Mouse (Mus musculus) forebrain, embryonic 16.5 days (tissue): Measurements from ENCODE around the gene G3bp2. TPM values are rescaled to one million over a fixed set of nuclear protein-coding genes. Genes with fewer than 3 reads are reported as not detected.

Experiments used
- ATAC-seq: fragments of 200-750 bp; cut with Nextera tagmentation; 2 replicates; pipeline ENCODE4 v1.8.0; 2017; ENCODE audit warnings: mild to moderate bottlenecking, moderate library complexity
- H3K27ac ChIP-seq: fragments of 300-500 bp; sonication (generic); 2 replicates; pipeline ENCODE4 v1.5.1; 2014; ENCODE audit warnings: low read length, control low read depth
- H3K27me3 ChIP-seq: fragments of 300-500 bp; sonication (generic); replicated peaks from 2 replicates; pipeline ENCODE4 v1.6.1; 2014; ENCODE audit warnings: low read length; ENCODE audit not compliant: control insufficient read depth, insufficient read depth
- H3K36me3 ChIP-seq: fragments of 300-500 bp; sonication (generic); 2 replicates; pipeline ENCODE4 v1.6.1; 2014; ENCODE audit not compliant: control insufficient read depth, insufficient read depth
- H3K4me1 ChIP-seq: fragments of 300-500 bp; sonication (generic); replicated peaks from 2 replicates; pipeline ENCODE4 v1.6.1; 2014; ENCODE audit warnings: low read length; ENCODE audit not compliant: control insufficient read depth, insufficient read depth
- H3K4me2 ChIP-seq: fragments of 300-500 bp; sonication (generic); 2 replicates; pipeline ENCODE4 v1.6.1; 2014; ENCODE audit warnings: mild to moderate bottlenecking, low read length, control low read depth
- H3K4me3 ChIP-seq: fragments of 300-500 bp; sonication (generic); replicated peaks from 2 replicates; pipeline ENCODE4 v1.5.1; 2014; ENCODE audit warnings: mild to moderate bottlenecking, low read length, control low read depth
- H3K9ac ChIP-seq: fragments of 300-500 bp; sonication (generic); replicated peaks from 2 replicates; pipeline ENCODE4 v1.6.1; 2014; ENCODE audit warnings: low read depth, low read length, control low read depth
- H3K9me3 ChIP-seq: fragments of 300-500 bp; sonication (generic); 2 replicates; pipeline ENCODE4 v1.6.1; 2016; ENCODE audit warnings: low read length; ENCODE audit not compliant: control insufficient read depth
- WGBS: fragments of 180-500 bp; shearing (Covaris S2); extraction: QIAGEN DNeasy Blood & Tissue Kit; methylation state at CpG from one replicate; pipeline ENCODE4 v1.1.7; 2014; 5-methylcytosine and 5-hydroxymethylcytosine counted together
- polyA plus RNA-seq: library from polyadenylated mRNA; unstranded; fragments of >200 nt; fragmentation: Nextera tagmentation; extraction: Ambion mirVana; gene quantifications from 2 replicates; pipeline ENCODE4 v1.2.1, GENCODE M21; 2015

G3bp2 gene
- polyA plus RNA-seq, 1 experiment from 2014 or later: 345 TPM

- H3K9ac ChIP-seq: no peak overlapping the region
- peaks cover 10% of the 10 kb centered on the region for H3K4me1 ChIP-seq
- no peak overlapping the region for H3K27ac ChIP-seq
- H3K27me3 ChIP-seq: no peaks in the 10 kb centered on the region
- H3K9me3 ChIP-seq: no peaks in the 10 kb centered on the region
- no peaks in the 10 kb centered on the region for H3K36me3 ChIP-seq
- H3K4me3 ChIP-seq: no peak overlapping the region
- 42% methylated on average over 10 of the region's 10 CpGs for WGBS
- H3K4me2 ChIP-seq: no peak overlapping the region
- peak; percentile 63 for ATAC-seq
Observed at GRCm38 (mm10) chr5:92106327-92107125, 23.0 kb upstream of the G3bp2 start.

GRCm38 (mm10) chr5:92103816-92104415 is 20.4 kb upstream of the G3bp2 start:
- no peaks in the 10 kb centered on the region for H3K9me3 ChIP-seq
- no peak overlapping the region for H3K4me3 ChIP-seq
- H3K36me3 ChIP-seq: no peaks in the 10 kb centered on the region
- no peak overlapping the region for H3K27ac ChIP-seq
- WGBS: 56% methylated on average over 13 of the region's 13 CpGs
- no peak overlapping the region for H3K4me2 ChIP-seq
- no peak overlapping the region for H3K9ac ChIP-seq
- H3K4me1 ChIP-seq: peaks cover 10% of the 10 kb centered on the region
- H3K27me3 ChIP-seq: no peaks in the 10 kb centered on the region
- peak; percentile 52 for ATAC-seq

- no peak overlapping the region for H3K9ac ChIP-seq
- H3K27ac ChIP-seq: no peak overlapping the region
- no peak for ATAC-seq
- H3K4me2 ChIP-seq: no peak overlapping the region
- peaks cover 10% of the 10 kb centered on the region for H3K4me1 ChIP-seq
- H3K36me3 ChIP-seq: no peaks in the 10 kb centered on the region
- H3K4me3 ChIP-seq: no peak overlapping the region
- no peaks in the 10 kb centered on the region for H3K9me3 ChIP-seq
- 69% methylated on average over 6 of the region's 6 CpGs for WGBS
- no peaks in the 10 kb centered on the region for H3K27me3 ChIP-seq
Observed at GRCm38 (mm10) chr5:92103062-92103461, 19.5 kb upstream of the G3bp2 start.

GRCm38 (mm10) chr5:92101601-92102000 is 18.1 kb upstream of the G3bp2 start:
- no peaks in the 10 kb centered on the region for H3K36me3 ChIP-seq
- no peak overlapping the region for H3K27ac ChIP-seq
- no peak overlapping the region for H3K4me3 ChIP-seq
- no peak overlapping the region for H3K9ac ChIP-seq
- H3K27me3 ChIP-seq: no peaks in the 10 kb centered on the region
- ATAC-seq: no peak
- no peaks in the 10 kb centered on the region for H3K9me3 ChIP-seq
- WGBS: 90% methylated on average over 8 of the region's 8 CpGs
- peaks cover 9% of the 10 kb centered on the region for H3K4me1 ChIP-seq
- no peak overlapping the region for H3K4me2 ChIP-seq

- Histone ChIP-seq H3K4me1 (no peaks in the 10 kb centered on the region), H3K9ac (no peak overlapping the region), H3K4me3 (no peak overlapping the region), H3K36me3 (no peaks in the 10 kb centered on the region), H3K27me3 (no peaks in the 10 kb centered on the region), H3K27ac (no peak overlapping the region), H3K9me3 (no peaks in the 10 kb centered on the region), H3K4me2 (no peak overlapping the region)
- 64% methylated on average over 13 of the region's 13 CpGs for WGBS
- no peak for ATAC-seq
Observed at GRCm38 (mm10) chr5:92098351-92099109, 15.0 kb upstream of the G3bp2 start.

- H3K27ac ChIP-seq: no peak overlapping the region
- no peak overlapping the region for H3K4me2 ChIP-seq
- no peak for ATAC-seq
- no peaks in the 10 kb centered on the region for H3K27me3 ChIP-seq
- WGBS: 89% methylated on average over 4 of the region's 4 CpGs
- no peak overlapping the region for H3K4me3 ChIP-seq
- H3K9me3 ChIP-seq: no peaks in the 10 kb centered on the region
- H3K36me3 ChIP-seq: no peaks in the 10 kb centered on the region
- H3K9ac ChIP-seq: no peak overlapping the region
- no peaks in the 10 kb centered on the region for H3K4me1 ChIP-seq
Observed at GRCm38 (mm10) chr5:92097779-92098178, 14.3 kb upstream of the G3bp2 start.

GRCm38 (mm10) chr5:92096786-92097185 is 13.3 kb upstream of the G3bp2 start:
- 88% methylated on average over 6 of the region's 6 CpGs for WGBS
- no peaks in the 10 kb centered on the region for H3K4me1 ChIP-seq
- no peaks in the 10 kb centered on the region for H3K9me3 ChIP-seq
- H3K4me3 ChIP-seq: no peak overlapping the region
- no peak overlapping the region for H3K9ac ChIP-seq
- no peak overlapping the region for H3K27ac ChIP-seq
- no peaks in the 10 kb centered on the region for H3K27me3 ChIP-seq
- no peaks in the 10 kb centered on the region for H3K36me3 ChIP-seq
- H3K4me2 ChIP-seq: no peak overlapping the region
- ATAC-seq: no peak

- Histone ChIP-seq H3K36me3 (no peaks in the 10 kb centered on the region), H3K4me1 (no peaks in the 10 kb centered on the region), H3K27ac (no peak overlapping the region), H3K4me3 (no peak overlapping the region), H3K9ac (no peak overlapping the region), H3K9me3 (no peaks in the 10 kb centered on the region), H3K4me2 (no peak overlapping the region), H3K27me3 (no peaks in the 10 kb centered on the region)
- WGBS: 88% methylated on average over 3 of the region's 3 CpGs
- no peak for ATAC-seq
Observed at GRCm38 (mm10) chr5:92094062-92094415, 10.5 kb upstream of the G3bp2 start.

GRCm38 (mm10) chr5:92093263-92094061 is 9.9 kb upstream of the G3bp2 start:
- Histone ChIP-seq H3K36me3 (no peaks in the 10 kb centered on the region), H3K4me3 (no peak overlapping the region), H3K27ac (no peak overlapping the region), H3K27me3 (no peaks in the 10 kb centered on the region), H3K9me3 (no peaks in the 10 kb centered on the region), H3K4me1 (no peaks in the 10 kb centered on the region), H3K4me2 (no peak overlapping the region), H3K9ac (no peak overlapping the region)
- ATAC-seq: no peak
- 47% methylated on average over 15 of the region's 15 CpGs for WGBS
